Mouse (Mus musculus) erythroblast, embryonic 14.5 days (primary cell): Measurements from ENCODE around the gene Ebp. TPM values are rescaled to one million over a fixed set of nuclear protein-coding genes. Genes with fewer than 3 reads are reported as not detected.
A peak's percentile ranks its signal among the peaks of the same experiment; 100 is the strongest.

Experiments
- H3K27me3 ChIP-seq: 2 replicates; pipeline ENCODE4 v1.6.1; 2012; ENCODE audit warnings: inconsistent platforms; ENCODE audit not compliant: control insufficient read depth
- H3K36me3 ChIP-seq: 2 replicates; pipeline ENCODE4 v1.6.1; 2012; ENCODE audit warnings: mild to moderate bottlenecking, inconsistent platforms; ENCODE audit not compliant: control insufficient read depth
- H3K4me1 ChIP-seq: 2 replicates; pipeline ENCODE4 v1.6.1; 2012; ENCODE audit warnings: inconsistent platforms; ENCODE audit not compliant: control insufficient read depth
- H3K4me3 ChIP-seq: replicated peaks from 2 replicates; pipeline ENCODE3; 2012; ENCODE audit warnings: moderate library complexity, mild to moderate bottlenecking, inconsistent platforms
- H3K9me3 ChIP-seq: 2 replicates; pipeline ENCODE4 v1.6.1; 2012; ENCODE audit warnings: low read length, inconsistent platforms, mixed read lengths; ENCODE audit not compliant: control insufficient read depth
- GATA1 ChIP-seq: IDR thresholded peaks from 2 replicates; pipeline ENCODE4 v1.6.1; 2012; ENCODE audit warnings: low read length, inconsistent platforms, mixed read lengths
- TAL1 ChIP-seq: IDR thresholded peaks from 3 replicates; pipeline ENCODE4 v1.6.1; 2012; ENCODE audit warnings: low read length, inconsistent platforms, mixed read lengths
- polyA plus RNA-seq: library from polyadenylated mRNA; stranded (reverse); fragments of >175 nt; gene quantifications from 2 replicates; pipeline ENCODE4 v1.2.3, GENCODE M21; 2012

Gene Ebp
- polyA plus RNA-seq, 1 experiment, result 0.57 TPM

DNA sequence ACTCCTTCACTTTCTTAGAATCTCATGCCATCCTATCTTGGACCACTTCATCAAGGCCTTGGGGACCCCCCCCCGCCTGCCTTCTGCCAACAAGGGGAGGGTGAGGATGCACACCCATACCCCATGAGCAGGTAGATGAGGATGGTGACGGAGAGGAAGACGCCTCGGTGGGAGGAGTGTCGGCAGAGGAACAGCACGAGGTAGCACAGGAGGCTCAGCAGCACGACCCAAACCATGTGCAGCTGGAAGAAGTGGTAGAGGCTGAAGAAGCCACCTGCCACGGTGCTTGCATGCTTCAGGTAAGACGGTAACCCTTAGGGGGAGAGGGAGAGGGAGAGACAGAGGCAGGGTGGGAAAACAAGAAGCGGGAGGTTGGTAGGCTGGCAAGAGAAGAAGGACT lies 10.8 kb upstream of the Ebp start:
- Histone ChIP-seq H3K27me3 (peaks cover 23% of the 10 kb centered on the region), H3K4me1 (peaks cover 20% of the 10 kb centered on the region), H3K36me3 (no peaks in the 10 kb centered on the region), H3K4me3 (no peak overlapping the region), H3K9me3 (no peaks in the 10 kb centered on the region; the same call in 1 of the 2 replicates)
- TF ChIP-seq GATA1 (no peak), TAL1 (no peak)

GRCm38 (mm10) chrX:8203105-8203504 lies 9.8 kb upstream of the Ebp start:
- Histone ChIP-seq H3K36me3 (no peaks in the 10 kb centered on the region), H3K27me3 (peaks cover 23% of the 10 kb centered on the region), H3K4me3 (no peak overlapping the region), H3K4me1 (peaks cover 20% of the 10 kb centered on the region), H3K9me3 (no peaks in the 10 kb centered on the region; the same call in 1 of the 2 replicates)
- no peak for TF ChIP-seq TAL1
- TF ChIP-seq GATA1, result no peak

DNA sequence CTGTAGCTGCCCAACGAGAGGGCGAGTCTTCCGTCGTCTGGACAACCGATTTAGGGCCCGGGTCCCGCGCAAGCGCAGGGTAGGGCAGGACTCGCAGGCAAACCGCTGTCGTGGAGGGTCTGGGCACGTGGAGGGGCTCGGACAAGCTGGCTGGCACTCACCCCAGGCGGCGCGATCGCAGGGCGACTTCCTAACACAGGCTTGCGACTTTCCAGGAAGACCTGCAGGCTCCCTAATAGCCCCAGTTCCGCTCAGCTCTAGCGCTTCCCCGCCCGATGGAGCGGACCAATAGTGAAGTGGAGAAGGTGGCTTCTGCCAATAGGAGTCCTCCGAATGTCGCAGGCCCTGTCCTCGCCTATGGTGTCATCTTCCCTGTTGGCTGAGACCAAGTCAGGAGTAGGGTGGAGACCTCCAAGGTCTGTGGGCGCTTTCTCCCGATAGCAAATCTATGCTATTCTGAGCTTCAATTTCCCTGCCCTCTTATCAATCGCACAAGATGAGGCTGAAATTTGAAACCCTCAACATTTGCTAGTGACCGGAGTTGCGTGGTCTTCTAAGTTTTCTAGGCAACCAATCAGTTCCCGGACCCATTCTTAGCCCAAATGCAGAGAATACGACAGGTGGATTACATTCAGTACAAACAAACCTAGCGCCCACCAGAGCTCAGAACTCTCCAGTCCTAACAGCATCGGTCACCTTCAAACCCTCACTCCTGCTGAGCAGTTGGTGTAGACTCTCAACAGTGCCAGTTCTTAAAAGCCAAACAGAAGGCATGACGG lies 483 bp downstream of the Ebp start:
- H3K4me3 ChIP-seq, result peak overlapping the region; percentile 92
- TF ChIP-seq GATA1, result no peak
- TF ChIP-seq TAL1, result no peak
- H3K27me3 ChIP-seq, result no peaks in the 10 kb centered on the region
- peaks cover 6% of the 10 kb centered on the region; the same call in 1 of the 2 replicates for H3K9me3 ChIP-seq
- peaks cover 11% of the 10 kb centered on the region for H3K36me3 ChIP-seq
- peaks cover 24% of the 10 kb centered on the region for H3K4me1 ChIP-seq

- Histone ChIP-seq H3K4me1 (peaks cover 24% of the 10 kb centered on the region), H3K36me3 (peaks cover 17% of the 10 kb centered on the region), H3K4me3 (peak overlapping the region; percentile 92), H3K27me3 (no peaks in the 10 kb centered on the region), H3K9me3 (peaks cover 6% of the 10 kb centered on the region; the same call in 1 of the 2 replicates)
- TF ChIP-seq GATA1 (no peak), TAL1 (no peak)
Observed at GRCm38 (mm10) chrX:8192126-8192639, 1.1 kb downstream of the Ebp start.

DNA sequence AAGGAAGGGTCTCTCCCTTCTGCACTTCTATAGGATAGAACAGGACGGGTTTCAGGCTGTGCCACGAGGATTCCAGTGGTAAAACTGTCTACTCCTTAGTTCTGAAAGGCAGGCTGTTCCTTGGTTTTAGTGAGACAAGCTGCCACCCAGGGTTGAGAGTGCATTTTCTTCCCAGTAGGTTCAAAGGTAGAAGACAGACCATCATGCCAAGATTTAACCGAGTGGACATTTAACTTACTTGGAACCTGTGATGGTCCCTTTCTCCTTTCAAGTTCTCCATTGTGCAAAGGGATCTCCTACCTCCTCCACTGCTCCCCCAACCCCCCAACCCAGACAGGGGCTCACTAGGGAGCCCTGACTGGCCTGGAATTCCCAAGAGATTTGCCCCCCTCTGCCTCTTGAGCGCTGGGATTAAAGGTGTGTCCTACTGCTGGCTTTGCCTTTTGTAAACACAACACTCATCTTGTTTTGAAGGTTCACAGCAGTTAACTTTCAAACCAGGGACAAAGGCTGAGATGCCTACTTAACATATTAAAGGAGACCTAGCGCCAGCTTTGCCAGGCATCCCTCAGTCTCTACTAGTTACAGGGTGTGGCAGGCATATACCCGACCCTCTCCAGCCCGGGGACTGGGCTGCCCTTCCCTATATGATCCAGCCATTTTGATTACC lies 10.3 kb downstream of the Ebp start:
- H3K4me3 ChIP-seq, result no peak overlapping the region
- peaks cover 10% of the 10 kb centered on the region for H3K4me1 ChIP-seq
- no peaks in the 10 kb centered on the region for H3K9me3 ChIP-seq
- H3K27me3 ChIP-seq, result no peaks in the 10 kb centered on the region
- H3K36me3 ChIP-seq, result peaks cover 33% of the 10 kb centered on the region
- no peak for TF ChIP-seq GATA1
- TF ChIP-seq TAL1, result no peak

GRCm38 (mm10) chrX:8179646-8180045 lies 13.7 kb downstream of the Ebp start:
- TF ChIP-seq TAL1 (no peak), GATA1 (no peak)
- Histone ChIP-seq H3K4me3 (no peak overlapping the region), H3K27me3 (no peaks in the 10 kb centered on the region)

GRCm38 (mm10) chrX:8178871-8179270 lies 14.4 kb downstream of the Ebp start:
- TF ChIP-seq GATA1 (no peak), TAL1 (no peak)
- Histone ChIP-seq H3K4me1 (peaks cover 26% of the 10 kb centered on the region), H3K4me3 (no peak overlapping the region), H3K9me3 (0 out of 2 replicates have a peak, but pooled peaks cover 2% of the 10 kb centered on the region), H3K36me3 (peaks cover 3% of the 10 kb centered on the region), H3K27me3 (no peaks in the 10 kb centered on the region)

More at GRCm38 (mm10) chrX:8179646-8180045, 13.7 kb downstream of the Ebp start:
- H3K9me3 ChIP-seq, result 0 out of 2 replicates have a peak, but pooled peaks cover 2% of the 10 kb centered on the region
- H3K36me3 ChIP-seq, result peaks cover 2% of the 10 kb centered on the region; the same call in 1 of the 2 replicates
- peaks cover 22% of the 10 kb centered on the region for H3K4me1 ChIP-seq

DNA sequence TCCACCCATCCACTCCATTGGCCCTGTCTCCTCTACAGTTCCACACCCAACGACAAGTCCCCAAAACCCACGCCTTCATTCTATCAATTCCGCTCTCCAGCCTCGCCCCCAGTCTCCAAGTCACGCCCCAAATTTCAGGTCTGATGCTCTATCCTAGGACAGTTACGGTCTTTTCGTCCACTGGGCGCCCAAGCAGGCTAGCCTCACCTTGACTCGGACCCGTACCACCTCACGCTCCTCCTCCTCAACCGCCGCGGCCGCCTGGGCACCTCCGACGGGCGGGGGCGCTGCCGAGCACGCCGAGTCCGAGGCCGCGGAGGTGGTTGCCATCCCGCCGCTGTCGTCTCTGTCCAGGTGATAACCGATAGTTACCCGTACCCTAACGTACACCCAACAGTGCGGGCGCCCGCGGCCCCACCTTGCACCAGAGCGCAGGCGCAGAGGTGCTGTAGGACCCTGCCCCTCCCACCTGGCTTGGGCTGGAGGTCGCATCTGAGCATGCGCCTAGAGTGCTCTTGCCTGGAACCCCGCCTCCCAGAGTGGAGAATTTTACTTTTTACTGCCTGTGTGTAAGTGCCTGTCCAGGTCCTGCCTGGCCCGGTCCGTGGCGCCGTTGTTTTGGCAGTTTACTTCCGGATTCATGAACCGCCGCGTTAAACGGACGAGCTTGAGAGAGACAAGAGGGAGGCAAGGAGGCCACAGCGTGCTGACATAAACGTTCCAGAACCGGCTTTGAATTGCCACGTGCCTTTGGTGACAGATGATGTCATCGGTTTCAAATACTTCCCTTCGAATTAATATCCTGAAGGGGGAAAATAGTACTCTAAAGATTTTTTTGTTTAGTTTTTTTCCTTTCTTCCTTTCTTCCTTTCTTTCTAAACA lies 17.6 kb downstream of the Ebp start, which contains the start of gene Tbc1d25:
Tbc1d25 (minus strand) TSS at position 678 of the 882 bp plus-strand sequence.
- Histone ChIP-seq H3K27me3 (no peaks in the 10 kb centered on the region), H3K4me1 (peaks cover 26% of the 10 kb centered on the region), H3K9me3 (0 out of 2 replicates have a peak, but pooled peaks cover 2% of the 10 kb centered on the region), H3K4me3 (peak within 1 kb of the TSS; percentile 68), H3K36me3 (peaks cover 23% of the 10 kb centered on the region)
- TF ChIP-seq TAL1, result no peak
- TF ChIP-seq GATA1, result no peak
